Mouse (Mus musculus) embryo, embryonic 10.5 days (tissue): Measurements from ENCODE around the gene Repin1.
A peak's percentile ranks its signal among the peaks of the same experiment; 100 is the strongest.
"Not testable (repeated sequence)": the region's sequence is repeated elsewhere in the genome, so short reads cannot be mapped to it uniquely, and the experiment has no call there.

Experiments used
- DNase-seq: peaks from one replicate; pipeline ENCODE4 v3.0.0-alpha.2; 2015; ENCODE audit warnings: low spot score

Gene Repin1

DNA sequence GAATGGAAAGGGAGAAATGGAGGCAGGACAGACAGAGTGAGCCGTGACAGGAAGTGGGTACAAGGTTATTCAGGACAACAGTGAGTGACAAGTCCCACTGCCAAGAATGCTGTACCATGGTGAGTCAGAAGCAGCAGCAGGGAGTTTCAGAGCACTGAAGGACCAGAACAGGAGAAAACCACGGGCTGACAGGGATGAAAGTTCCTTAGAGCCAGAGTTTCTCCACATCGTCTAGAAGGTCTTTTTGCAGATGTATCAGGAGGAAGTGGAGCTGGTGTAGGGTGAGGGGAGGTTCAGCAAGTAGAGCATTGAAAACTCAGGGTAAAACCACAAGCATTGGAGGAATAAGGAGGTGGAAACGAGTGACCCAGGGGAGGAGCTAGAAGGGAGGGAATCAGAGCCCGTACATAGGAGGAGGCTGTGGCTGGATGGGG lies 14.5 kb upstream of the Repin1 start:
- DNase-seq, result no peak

DNA sequence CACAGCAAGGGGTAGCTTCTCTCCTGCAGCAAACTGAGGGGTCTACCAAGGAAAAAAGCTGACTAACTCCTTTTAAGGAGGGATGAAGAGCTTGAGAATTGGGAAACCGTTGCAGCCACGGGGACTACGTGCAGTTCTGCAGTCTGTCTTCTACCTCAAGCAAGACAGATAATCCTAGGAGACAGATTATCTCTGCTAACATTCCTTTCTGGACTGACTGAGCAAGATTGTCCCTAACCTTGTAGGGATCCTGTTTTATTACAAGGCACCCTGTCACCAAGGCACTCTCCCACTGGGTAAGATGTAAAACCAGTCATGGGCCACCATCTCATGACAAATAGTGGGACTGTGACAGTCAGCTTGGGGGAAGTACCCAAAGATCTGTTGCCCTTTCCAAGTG lies 12.4 kb upstream of the Repin1 start:
- DNase-seq, result no peak

DNA sequence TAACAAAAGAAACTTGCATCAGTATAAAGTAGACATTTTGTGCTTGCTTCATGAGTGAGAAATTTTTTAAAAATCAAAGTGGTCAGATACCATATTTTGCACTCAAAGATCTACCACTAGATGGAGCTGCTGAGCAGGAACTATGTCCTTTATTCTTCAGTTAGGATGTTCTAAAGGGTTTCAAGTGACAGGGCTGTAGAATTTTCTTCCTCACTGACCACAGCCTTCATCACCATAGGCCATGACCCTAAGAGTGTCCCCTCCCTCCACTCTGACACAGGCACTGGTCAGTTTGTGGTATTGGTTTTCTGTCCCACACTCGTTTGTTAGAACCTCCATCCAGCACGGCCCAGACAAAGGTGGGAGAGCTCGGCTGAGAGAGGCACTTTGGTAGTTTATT lies 11.6 kb upstream of the Repin1 start:
- peak; percentile 88 for DNase-seq

DNA sequence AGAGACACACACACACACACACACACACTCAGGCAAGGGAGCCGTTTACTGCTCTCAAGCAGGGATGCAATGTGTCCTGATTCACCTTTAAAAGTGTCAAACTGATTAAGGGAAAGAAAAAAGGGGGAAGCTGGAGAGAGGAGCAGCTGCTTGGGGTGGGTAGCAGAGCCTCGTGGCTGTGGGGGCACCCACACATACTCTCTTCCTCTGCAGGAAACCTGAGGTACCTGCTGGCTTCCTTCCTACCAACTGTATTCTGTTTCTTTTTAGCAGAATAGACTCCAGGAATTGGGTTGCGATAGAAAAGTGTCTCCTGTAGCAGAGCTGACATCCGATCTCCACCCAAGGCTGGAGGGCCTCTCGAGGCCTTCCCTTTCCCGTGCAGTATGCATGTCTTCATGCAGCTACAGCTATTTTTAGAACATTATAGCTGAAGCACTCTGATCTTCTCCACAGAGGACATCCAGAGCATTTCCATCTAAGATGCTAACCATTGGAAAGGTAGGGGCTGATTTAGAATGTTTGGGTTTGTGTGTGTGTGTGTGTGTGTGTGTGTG lies 4.4 kb upstream of the Repin1 start, which contains the start of gene Gm45021:
Gm45021 (plus strand) TSS at position 417 of the 557 bp plus-strand sequence.
- no peak for DNase-seq

DNA sequence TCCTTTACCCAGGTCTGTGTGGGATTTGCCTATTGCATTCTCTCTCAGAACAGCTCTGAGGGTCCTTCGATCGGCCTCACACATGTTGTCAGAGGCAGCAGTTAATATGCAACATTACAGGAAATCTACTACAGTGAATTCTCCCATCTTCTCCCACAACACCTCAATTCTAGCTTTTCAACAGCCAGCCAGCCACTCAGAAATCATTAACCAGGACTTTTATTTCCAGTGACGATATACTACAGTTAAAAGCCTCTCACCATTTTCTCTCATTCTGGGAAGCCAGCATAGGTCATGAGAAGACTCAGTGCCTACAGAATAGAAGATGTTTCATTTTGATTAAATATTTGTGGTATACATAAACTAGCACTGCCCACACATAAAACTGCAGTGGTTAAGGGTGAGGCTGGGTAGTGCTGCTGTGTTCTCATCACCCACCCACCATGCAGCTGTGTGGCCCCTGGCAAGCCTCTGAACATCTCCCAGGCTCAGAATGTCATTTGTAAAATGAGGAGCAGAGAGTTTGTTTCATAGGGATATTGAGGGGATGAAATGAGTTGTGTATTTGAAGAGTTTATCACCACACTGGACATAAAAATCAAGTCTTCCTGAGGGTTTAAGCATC lies 2.4 kb upstream of the Repin1 start:
- no peak for DNase-seq

DNA sequence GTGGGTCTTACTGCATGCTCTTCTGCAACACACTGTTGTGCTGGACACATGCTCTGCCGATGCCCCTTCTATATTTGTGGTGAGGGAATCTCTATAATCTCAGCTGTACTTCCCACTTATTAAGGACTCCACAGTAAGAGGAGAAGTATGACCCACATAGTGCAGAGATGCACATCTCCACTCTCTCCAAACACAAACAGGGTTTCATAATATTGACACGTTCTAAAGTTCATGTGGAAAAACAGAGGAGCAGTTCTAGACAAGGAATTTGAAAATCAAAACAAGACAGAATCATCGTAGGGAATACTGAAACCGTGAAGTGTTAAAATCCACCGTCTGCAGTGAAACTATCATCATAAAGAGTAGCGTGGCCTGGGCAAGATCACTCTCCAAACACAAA lies 1.8 kb upstream of the Repin1 start:
- DNase-seq, result no peak

DNA sequence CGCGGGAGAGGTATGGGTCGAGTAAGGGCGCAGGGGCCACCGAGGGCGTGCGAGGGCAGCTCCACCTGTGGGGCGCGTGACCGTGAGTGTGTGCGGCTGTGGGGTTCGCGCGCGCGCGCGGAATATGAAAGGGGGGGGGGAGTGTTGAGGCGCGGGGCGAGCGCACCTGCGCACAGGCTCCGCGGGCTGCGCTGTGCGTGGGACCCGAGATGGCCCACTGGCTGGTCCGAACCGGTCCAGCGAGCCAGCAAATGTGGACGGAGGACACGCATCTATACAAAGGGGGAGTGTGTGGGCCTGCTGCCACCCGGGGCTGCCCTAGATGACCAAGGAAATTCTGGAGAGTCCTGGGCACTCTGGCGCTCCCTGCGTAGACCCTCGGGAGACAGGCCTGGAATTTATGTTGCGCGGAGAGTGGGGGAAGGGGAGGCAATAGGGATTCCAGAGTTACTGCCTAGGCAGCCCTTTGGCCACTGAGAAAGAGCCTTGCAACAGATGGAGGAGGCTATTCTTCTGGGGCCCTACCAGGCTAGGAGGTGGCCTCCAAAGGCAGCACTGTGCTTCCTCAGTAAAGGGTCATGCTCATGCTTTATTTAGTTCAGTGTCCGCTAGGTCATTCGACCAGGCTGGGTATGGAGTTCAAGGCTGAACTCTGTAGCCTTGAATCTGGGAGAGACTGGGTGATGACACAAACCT lies 508 bp downstream of the Repin1 start:
- peak; percentile 81 for DNase-seq

DNA sequence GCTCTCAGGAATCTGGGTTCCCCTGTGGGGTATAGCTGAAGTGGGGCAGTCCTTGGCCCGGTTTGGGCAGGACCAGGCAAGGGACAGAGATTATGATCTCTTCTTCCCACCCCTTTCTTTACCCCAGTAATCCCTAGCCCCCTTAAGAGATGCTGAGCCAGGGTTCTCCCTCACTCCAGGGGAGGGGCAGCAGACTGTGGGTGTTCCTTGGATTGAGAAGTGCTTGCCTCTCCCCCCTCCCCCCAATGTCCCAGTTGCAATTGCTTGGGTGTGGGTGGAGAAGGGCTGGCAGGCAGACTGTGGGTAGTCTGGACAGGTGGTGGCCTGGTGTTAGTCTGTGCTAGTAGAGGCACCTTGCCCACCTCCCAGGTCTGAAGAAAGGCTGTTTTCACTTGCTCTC lies 1.6 kb downstream of the Repin1 start:
- no peak for DNase-seq

DNA sequence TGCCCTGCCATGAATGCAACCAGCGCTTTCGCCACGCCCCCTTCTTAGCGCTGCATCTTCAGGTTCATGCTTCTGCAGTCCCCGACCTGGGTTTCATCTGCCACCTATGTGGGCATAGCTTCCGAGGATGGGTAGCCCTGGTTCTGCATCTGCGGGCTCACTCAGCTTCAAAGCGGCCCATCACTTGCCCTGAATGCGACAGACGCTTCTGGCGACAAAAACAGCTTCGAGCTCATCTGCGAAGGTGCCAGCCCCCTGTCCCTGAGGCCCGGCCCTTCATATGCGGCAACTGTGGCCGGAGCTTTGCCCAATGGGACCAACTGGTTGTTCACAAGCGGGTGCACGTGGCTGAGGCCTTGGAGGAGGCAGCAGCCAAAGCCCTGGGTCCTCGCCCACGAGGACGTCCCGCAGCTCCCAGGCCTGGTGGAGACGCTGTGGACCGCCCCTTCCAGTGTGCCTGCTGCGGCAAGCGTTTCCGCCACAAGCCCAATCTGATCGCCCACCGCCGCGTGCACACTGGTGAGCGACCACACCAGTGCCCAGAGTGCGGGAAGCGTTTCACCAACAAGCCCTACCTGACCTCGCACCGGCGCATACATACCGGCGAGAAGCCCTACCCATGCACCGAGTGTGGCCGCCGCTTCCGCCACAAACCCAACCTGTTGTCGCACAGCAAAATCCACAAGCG lies 3.0 kb downstream of the Repin1 start:
- no peak for DNase-seq

DNA sequence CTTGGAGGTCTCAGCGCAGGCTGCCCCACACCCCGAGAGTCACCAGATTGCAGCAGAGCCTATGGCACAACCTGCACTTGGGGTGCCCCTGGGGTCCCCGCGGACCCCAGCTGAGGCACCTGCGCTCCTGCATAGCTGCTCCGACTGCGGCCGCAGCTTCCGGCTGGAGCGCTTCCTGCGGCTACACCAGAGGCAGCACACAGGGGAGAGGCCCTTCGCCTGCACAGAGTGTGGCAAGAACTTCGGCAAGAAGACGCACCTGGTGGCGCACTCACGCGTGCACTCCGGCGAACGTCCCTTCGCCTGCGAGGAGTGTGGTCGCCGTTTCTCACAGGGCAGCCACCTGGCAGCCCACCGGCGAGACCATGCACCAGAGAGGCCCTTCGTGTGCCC lies 3.5 kb downstream of the Repin1 start:
- DNase-seq, result no peak

DNA sequence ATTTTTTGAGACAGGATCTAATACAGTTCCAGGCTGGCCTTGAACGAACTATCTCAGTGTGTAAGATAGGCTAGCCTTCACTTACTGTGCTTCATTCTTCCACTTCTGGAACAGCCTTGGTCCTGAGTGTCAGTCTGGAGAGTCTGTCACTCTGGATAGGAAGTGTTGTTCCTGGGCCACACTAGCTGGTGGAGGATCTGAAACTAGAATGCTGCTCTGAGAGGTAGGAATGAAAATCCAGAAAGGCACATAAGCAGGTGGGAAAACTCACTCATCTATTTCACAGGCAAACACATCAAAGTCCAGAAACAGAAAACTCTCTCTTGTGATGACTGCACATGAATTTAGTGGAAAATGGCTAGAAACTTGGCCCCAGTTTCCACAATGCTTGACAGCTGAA lies 6.9 kb downstream of the Repin1 start:
- DNase-seq, result no peak

DNA sequence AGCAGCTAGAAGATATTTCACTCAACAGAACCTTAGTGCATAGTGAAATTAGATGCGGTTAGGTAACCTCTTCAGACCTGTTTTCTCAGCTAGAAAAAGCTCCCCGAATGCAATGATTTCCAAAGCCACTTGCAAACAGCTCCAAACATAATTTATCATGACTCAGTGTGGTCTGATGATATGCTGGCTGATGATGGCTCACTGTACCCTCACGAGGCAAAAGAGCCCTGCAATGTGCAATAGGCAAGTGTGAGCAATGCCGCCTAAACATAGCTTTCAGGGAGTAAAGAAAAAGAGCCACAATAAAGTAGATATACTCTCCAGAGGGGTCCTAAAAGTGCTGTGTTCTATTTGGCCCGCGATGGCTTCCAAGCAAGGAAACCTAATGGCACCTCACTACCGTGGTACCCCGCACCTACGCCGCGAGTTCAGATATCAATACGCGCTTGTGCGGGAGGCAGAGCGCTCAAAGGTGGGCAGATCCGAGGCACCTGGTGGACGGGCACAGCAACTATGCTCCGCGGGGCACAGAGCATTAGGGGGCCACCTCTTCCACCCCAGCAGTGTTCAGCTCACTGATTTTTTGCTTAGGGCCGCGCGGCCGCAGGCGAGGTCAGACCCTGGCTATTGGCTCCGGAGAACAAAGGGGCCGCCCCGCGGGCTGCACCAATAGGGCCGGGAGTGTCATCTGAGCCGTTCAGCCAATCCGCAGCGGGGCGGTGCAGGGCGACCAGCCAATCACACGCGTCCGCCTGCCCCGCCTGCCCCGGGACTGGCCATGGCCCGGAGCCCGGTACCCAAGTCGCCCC lies 7.8 kb downstream of the Repin1 start, which contains the start of gene Zfp775:
Zfp775 (plus strand) TSS at position 793 of the 809 bp plus-strand sequence.
- peak; percentile 97 for DNase-seq

DNA sequence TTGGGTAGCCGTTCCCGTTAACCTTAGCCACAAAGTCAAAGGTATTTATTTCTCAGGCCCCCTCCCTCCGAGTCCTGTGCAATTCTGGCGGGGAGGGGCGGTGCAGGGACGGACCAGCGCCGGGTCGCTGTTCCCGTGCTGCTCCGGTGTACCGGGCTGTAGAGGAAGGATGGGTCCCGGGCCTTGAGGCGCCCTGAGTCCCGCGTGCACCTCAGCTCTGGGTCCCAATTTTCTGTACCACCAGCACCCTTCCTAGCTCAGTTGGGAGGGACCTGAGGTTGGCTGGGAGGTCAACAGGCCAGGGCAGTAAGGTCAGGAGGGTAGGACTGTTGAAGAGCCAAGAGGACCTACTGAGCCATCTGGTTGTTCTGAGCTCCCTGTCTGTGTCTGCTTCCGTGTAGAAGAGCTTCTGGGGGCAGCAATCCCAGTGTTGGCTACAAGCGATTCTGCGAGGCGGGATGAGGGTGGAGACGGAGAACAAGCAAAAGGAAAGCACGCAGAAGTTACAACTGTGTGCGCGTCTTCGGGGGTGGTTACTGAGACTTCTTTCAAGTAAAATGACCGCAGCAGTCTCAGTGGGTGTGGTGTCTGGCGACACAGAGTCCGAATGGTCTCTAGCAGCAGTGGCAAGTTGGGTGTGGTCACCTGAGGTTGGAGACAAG lies 8.5 kb downstream of the Repin1 start:
- DNase-seq, result peak; percentile 62

DNA sequence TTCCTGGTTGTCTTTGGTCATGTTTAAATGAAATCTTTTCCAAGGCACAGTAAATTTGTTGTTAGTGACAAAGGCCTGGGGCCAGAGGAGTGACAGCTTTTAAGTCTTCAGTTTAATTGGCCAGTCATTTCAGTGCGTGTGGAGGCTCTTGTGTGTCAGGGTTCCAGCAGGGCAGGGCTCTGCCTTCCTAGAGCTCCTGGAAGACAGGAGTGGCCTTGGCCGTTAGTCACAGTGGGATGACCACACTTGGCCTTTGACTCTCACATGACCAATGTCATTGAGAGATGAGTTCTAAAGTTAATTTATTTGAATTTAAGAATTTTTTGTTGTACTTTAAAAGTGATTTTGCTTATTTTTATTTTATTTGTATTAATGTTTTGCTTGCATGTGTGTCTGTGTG lies 14.4 kb downstream of the Repin1 start:
- DNase-seq, result no peak

DNA sequence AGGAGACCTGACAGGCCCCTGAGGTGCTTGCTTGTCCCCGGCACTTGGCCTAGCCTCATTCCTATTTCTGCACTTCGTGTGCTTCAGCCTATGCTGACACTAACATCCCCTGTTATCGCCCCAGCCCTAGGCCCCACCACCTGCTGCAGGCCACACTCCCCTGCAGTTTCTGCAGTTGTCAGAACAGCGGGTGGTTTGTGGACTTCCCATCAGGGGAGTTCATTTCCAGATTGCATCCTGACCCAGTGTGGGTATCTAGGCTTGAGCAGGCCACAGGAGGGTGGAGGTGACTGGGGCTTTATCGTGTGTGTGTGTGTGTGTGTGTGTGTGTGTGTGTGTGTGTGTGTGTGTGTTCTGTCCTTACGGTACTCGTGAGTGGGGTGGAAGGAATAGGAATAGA lies 15.8 kb downstream of the Repin1 start:
- DNase-seq, result no peak

DNA sequence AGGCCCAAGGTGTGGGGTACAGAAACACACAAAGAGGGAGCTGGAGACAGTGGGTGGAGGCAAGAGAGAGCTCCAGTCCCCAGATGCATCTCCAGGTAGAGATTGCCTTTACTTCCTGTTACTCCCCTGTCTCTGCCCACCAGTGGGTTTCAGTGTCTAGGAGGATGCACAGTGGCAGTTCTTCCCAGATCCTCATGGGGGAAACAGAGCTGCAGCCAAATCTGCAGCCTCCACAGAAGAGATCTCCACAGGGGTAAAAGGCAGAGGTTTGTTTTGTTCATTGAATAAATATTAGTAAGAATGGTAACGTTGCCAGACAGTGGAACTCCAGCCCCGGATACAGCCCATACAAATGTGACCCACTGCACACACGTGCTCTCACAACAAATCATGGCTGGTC lies 17.0 kb downstream of the Repin1 start:
- DNase-seq, result no peak

DNA sequence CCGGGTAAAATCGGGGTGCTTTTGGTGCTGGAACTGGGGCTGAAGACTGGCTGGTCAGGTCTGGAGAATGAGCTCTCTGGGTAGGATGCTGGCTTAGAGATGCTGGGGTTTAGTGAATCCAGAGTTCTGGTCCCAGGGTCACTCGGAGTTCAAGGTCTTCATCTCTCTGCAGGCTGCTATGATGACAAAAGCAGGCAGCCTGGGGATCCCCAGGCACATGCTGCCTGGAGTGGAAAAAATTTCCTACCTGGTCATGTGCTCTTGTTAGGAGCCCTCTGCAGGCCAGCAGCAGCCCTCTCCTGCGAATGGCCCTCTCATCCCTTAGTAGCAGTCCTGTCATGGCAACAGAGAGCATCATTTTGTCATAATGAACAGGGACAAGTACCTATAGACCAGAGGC lies 19.8 kb downstream of the Repin1 start:
- no peak for DNase-seq

DNA sequence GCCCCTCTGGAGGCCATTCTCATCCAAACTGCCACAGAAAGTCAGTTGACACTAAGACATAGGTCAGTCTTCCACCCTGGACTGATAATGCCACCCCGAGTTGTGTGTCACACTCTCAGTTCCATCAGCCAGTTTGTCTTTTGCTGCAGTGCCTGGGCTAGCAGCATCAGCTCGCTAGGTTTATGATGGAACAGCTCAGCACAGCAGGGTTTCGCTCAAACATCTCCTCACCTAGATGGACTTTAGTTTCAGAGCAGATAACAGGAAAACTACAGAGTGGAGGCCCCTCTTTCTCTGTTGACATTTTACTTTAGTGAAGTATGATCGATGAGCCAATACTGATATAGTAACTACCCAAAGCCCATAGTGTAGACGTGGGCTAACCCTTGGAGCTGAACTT lies 21.1 kb downstream of the Repin1 start:
- no peak for DNase-seq

DNA sequence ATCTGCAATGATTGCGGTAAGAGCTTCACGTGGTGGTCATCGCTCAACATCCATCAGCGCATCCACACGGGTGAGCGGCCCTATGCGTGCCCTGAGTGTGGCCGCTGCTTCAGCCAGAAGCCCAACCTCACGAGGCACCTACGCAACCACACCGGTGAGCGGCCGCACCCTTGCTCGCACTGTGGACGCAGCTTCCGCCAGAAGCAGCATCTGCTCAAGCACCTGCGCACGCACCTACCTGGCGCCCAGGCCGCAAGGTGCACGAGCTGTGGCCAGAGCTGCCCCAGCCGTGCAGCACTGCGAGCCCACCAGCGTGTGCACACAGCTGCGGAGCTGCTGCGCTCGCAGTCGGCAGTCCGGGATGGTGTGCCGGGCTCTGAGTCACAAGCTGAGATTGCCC lies 26.3 kb downstream of the Repin1 start:
- no peak for DNase-seq

DNA sequence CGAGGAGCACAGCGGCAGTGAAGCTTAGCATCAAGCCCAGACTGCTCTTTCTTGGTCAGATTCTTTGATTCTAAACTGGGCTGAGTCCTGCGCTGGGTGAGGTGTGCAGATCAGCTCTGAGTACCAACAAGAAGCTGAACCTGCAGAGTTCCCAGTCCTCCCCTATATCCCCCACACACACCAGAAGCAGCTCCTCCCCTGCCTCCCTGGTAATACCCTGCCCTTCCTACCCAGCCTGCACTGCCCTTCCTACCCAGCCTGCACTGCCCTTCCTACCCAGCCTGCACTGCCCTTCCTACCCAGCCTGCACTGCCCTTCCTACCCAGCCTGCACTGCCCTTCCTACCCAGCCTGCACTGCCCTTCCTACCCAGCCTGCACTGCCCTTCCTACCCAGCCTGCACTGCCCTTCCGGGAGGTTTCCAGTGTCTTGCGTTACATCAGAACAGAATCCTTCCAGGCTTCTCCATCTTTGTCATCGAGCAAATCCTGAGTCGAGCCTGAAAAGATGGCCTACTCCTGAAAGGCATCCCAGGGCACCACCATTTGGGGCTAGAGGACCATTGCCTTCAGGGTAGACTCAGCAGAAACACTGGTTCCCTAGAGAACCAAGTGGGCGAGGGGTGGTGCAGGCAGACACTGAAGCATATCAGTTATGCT lies 28.6 kb downstream of the Repin1 start:
- DNase-seq, result not testable (repeated sequence)

DNA sequence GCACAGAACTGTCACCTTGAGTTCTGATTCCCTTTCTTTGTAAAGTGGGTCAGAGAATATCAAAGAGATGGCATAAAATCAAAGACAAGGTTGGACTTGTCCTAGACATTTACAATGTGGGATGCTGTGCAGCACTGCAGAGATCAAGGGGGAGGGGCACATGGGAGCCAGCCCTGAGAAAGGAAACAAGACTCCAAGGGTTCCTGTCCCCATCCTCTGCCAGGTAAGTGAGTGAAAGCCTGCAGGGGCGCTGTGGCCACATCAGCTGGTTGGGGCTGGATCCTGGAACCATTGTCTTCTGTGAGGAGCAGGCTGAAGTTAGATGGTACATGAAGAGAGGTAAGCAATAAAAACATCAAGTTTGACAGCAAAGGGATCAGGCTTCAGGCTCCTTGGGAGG lies 29.8 kb downstream of the Repin1 start:
- no peak for DNase-seq
